Mouse (Mus musculus): Measurements from ENCODE around the gene Prkag2. TPM values are rescaled to one million over a fixed set of nuclear protein-coding genes. Genes with fewer than 3 reads are reported as not detected.
A peak's percentile ranks its signal among the peaks of the same experiment; 100 is the strongest.

Gene Prkag2
- polyA plus RNA-seq, 1 experiment from 2014 or later, result 21.7 TPM

DNA sequence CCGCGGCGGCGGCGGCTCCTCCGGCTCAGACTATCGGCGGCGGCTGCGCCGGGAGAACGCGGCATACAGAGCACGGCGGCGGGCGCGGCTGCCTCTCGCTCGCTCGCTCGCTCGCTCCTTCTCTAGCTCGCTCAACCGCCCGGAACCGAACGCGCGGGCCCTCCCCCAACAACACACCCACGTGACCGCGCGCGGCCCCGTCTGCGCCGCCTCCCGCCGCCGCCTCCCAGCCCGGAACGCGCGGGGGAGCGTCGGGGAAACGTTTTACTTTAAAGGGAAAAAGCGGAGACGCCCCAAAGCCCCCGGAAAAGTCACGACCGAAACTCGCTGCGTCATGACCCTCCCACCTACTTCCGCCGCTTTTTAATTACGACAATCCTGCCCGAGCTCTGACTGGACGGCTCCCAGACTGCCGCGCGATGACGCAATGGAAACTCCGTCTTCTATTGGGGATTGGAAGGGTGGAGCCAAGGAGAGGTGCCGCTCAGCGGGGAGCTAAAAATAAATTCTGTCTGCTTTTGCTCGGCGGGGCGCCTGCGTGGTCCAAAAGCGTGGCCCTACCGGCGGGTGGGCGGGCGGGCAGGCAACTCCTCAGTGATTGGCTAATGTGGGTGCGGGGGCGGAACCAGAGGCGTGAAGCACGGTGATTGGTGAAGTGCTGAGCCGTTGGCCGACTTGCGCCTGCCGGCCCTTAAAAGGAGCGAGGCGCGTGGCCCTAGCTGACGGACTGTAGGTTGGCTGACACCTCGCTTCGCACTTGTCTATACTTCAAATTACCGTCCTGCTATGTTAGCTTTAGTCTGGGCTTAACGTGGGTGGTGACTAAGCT is 258.0 kb downstream of the Prkag2 start, which contains the start of gene Rheb:
Gene Rheb, minus strand, starts transcription at position 351 of the 829 bp plus-strand sequence.
- Histone ChIP-seq H3K4me2 (peak within 1 kb of the TSS; percentile 70), H3K4me3 (peak within 1 kb of the TSS; percentile 96), H3K9me3 (no peaks in the 10 kb centered on the region), H3K9ac (peak within 1 kb of the TSS; percentile 93), H3K36me3 (no peaks in the 10 kb centered on the region), H3K4me1 (peaks cover 22% of the 10 kb centered on the region), H3K27me3 (no peaks in the 10 kb centered on the region), H3K27ac (peak within 1 kb of the TSS; percentile 99)
- under 1% methylated on average over 84 of the region's 92 CpGs for WGBS
- peak; percentile 96 for ATAC-seq (ENCODE audit: insufficient number of reproducible peaks, low FRiP score, low TSS enrichment, low read depth)

DNA sequence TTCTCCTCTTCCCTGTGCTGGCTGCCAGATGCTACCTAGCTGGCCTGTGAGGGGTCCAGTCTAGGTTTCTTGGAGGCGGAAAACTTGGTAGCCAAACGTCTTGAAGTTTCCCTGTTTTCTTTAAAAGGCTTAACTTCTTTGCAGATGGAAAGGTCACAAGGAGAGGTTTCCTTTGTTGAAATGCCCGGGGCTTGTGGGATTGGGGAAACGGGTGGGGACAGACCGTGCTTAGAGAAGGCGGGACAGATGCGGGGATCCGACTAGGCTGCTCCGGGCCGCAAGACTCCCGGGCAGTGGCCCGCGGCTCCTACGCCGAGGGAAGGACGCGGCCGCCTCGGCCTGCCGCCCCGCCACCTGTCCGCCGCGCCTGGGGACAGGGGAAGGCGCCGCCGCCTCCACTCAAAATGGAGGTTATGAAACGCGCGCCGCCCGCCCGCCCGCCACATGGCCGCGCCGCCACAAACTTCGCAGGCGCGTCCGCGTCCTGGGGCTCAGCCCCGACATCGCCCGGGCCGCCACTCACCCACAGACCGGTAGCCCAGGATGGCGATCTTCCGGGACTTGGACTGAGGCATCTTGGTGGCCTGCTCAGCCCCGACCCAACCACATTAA is 258.7 kb downstream of the Prkag2 start:
- Histone ChIP-seq H3K27ac (peak overlapping the region; percentile 99), H3K4me2 (peak overlapping the region; percentile 67), H3K9ac (peak overlapping the region; percentile 93), H3K27me3 (no peaks in the 10 kb centered on the region), H3K4me1 (peaks cover 24% of the 10 kb centered on the region), H3K9me3 (no peaks in the 10 kb centered on the region), H3K4me3 (peak overlapping the region; percentile 96), H3K36me3 (no peaks in the 10 kb centered on the region)
- WGBS, result 0% methylated on average over 50 of the region's 50 CpGs
- no peak for ATAC-seq (ENCODE audit: insufficient number of reproducible peaks, low FRiP score, low TSS enrichment, low read depth)

DNA sequence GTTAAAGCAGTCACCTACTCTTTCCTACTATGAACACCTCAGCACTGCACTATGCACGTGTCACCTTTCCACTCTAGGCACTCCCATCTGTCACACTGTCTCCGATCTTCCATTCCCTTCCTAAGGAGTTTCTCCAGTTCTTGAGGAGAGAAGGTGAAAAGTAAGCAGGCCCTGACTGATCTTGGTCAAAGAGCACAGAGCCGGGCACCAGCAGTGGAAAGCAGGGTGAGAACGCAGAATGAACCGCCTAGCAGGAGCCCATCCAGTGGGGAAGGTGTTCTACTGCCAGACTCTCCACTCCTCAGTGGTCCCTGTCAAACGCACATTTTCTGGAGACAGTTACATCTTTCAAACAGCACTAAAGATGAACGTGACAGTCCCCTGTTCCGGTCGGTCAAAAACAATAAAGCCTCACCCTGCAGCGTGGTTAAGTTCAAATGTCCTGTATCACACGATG is 259.4 kb downstream of the Prkag2 start:
- peak overlapping the region; percentile 99 for H3K27ac ChIP-seq
- H3K9me3 ChIP-seq, result no peaks in the 10 kb centered on the region
- H3K9ac ChIP-seq, result peak overlapping the region; percentile 93
- H3K36me3 ChIP-seq, result no peaks in the 10 kb centered on the region
- 14% methylated on average over 11 of the region's 11 CpGs for WGBS
- ATAC-seq (ENCODE audit: insufficient number of reproducible peaks, low FRiP score, low TSS enrichment, low read depth), result no peak
- H3K27me3 ChIP-seq, result no peaks in the 10 kb centered on the region
- H3K4me1 ChIP-seq, result peaks cover 24% of the 10 kb centered on the region
- H3K4me2 ChIP-seq, result peak overlapping the region; percentile 67
- H3K4me3 ChIP-seq, result peak overlapping the region; percentile 96

DNA sequence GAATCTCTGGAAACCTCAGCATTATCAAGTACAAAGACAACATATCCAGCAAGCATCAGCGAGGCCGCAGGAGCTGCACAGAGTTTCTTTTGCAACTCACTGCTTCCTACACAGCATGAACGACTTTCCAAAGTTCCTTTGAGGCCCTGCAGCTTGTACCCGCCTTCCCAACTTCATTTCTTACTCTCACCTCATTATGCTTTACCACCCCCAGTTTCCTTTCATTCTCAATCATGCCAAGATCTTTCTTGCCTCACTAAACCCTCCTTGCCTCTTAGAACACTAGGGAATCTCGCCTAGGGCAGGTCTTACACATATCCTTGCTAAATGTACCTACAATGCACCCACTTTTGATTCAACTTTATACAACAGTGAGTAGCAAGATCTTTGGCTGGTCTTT is 266.0 kb downstream of the Prkag2 start:
- 43% methylated on average over 5 of the region's 5 CpGs for WGBS
- Histone ChIP-seq H3K36me3 (no peaks in the 10 kb centered on the region), H3K27ac (peak overlapping the region; percentile 22; the same call in 1 of the 2 replicates), H3K27me3 (no peaks in the 10 kb centered on the region), H3K4me3 (no peak overlapping the region), H3K4me1 (peaks cover 12% of the 10 kb centered on the region), H3K9me3 (no peaks in the 10 kb centered on the region), H3K4me2 (no peak overlapping the region), H3K9ac (no peak overlapping the region)
- ATAC-seq (ENCODE audit: insufficient number of reproducible peaks, low FRiP score, low TSS enrichment, low read depth), result no peak

DNA sequence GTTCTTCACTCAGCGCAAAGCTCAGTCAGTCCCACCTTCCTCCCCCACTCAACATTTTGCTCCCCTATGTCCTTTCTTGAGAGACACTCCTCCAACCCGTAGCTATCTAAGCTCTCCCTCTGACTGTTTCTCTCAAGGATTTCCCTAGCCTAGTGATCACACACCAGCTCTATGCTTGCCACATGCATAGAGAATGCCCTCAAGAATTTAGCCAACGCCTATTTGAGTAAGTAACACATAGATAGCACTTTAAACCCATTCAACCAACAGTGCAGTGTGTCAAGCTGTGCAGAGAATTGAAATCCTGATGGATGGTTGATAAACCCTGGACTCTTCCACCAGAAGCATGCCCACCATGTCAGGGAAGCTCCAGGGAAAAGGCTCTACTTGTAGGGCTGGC is 268.5 kb downstream of the Prkag2 start:
- no peak overlapping the region for H3K27ac ChIP-seq
- no peaks in the 10 kb centered on the region for H3K36me3 ChIP-seq
- H3K9ac ChIP-seq, result no peak overlapping the region
- H3K9me3 ChIP-seq, result no peaks in the 10 kb centered on the region
- H3K4me2 ChIP-seq, result no peak overlapping the region
- no peak for ATAC-seq (ENCODE audit: insufficient number of reproducible peaks, low FRiP score, low TSS enrichment, low read depth)
- H3K4me3 ChIP-seq, result no peak overlapping the region
- H3K27me3 ChIP-seq, result no peaks in the 10 kb centered on the region
- peaks cover 8% of the 10 kb centered on the region for H3K4me1 ChIP-seq
- 88% methylated on average over 3 of the region's 3 CpGs for WGBS

DNA sequence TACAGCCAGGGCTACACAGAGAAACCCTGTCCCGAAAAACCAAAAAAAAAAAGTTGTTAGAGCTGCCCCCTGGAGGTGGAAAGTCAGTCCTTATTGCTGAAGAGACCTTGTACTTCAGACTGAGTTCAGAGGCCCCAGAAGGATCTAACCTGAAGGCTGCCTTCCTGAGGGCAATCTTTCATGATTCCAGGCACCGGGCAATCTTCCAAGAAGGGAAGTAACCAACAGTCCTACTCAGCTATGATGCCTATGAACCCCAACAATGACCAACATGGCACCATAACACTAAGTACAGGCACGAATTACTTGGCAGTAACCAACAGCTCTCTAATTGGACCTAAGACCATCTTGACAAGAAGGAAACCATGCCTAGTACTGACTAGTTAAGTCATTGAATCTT is 272.0 kb downstream of the Prkag2 start:
- Histone ChIP-seq H3K27ac (no peak overlapping the region), H3K9ac (no peak overlapping the region), H3K9me3 (no peaks in the 10 kb centered on the region), H3K4me2 (no peak overlapping the region), H3K4me1 (peaks cover 15% of the 10 kb centered on the region; the same call in 1 of the 2 replicates), H3K36me3 (no peaks in the 10 kb centered on the region), H3K27me3 (no peaks in the 10 kb centered on the region), H3K4me3 (no peak overlapping the region)
- ATAC-seq (ENCODE audit: insufficient number of reproducible peaks, low FRiP score, low TSS enrichment, low read depth), result no peak
- WGBS, result 90% methylated on average over 3 of the region's 3 CpGs

DNA sequence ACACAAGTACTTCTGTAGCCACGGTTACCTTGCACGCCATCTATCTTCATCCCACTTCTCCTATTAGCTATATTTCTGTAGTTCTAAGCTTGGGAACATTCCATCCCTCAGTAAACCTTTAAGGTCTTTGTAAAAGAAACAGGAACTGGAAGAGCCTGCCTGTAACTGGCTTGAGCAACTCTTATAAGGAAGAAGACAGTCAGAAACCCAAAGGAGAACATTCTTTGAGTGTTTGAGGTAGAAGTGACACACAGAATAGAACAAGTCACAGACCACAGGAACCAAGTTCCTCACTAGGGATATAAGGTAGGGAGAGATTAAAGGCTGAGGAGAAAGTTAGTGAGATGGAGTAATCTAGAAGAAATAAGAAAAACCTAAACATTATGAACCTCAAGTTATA is 273.3 kb downstream of the Prkag2 start:
- ATAC-seq (ENCODE audit: insufficient number of reproducible peaks, low FRiP score, low TSS enrichment, low read depth), result no peak

DNA sequence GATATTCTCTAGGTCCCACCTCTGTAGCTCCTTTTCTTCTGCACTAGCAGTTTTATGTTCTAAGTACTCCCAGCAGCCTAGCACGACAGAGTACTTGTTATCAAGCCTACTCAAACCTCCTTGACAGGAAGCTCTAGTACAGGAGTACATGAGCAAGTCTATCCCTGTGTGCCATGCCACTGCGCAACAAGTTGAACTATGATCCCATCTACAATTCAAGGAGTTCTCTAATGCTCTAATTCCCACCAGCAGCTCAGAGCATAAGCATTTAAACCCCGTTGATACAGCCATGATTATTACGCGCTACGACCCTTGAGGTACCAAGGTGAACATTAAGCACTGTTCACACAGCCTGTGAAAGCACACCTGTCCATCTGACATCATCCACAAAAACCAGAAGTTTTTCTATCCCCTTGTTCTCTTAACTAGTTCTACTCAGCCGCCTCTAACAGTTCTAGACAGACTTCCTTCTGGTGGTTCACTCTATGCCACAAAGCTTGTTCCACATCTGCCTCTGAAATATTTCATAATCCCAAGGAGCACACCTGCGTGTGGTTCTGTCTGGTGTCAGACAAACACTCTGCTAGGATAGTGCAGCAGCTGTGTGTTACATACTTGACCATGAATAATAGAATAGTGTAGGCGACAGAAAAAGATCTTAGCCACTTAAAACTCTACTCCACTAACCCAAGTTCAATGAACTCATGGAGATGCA is 274.2 kb downstream of the Prkag2 start:
- Histone ChIP-seq H3K4me3 (no peak overlapping the region), H3K9ac (no peak overlapping the region), H3K4me1 (peaks cover 19% of the 10 kb centered on the region), H3K9me3 (no peaks in the 10 kb centered on the region), H3K36me3 (no peaks in the 10 kb centered on the region), H3K4me2 (no peak overlapping the region), H3K27ac (no peak overlapping the region), H3K27me3 (no peaks in the 10 kb centered on the region)
- WGBS, result 74% methylated on average over 9 of the region's 9 CpGs
- ATAC-seq (ENCODE audit: insufficient number of reproducible peaks, low FRiP score, low TSS enrichment, low read depth), result no peak

More for the DNA sequence above, 273.3 kb downstream of the Prkag2 start:
- 86% methylated on average over 2 of the region's 2 CpGs for WGBS
- Histone ChIP-seq H3K27ac (no peak overlapping the region), H3K4me2 (no peak overlapping the region), H3K9me3 (no peaks in the 10 kb centered on the region), H3K4me1 (peaks cover 15% of the 10 kb centered on the region; the same call in 1 of the 2 replicates), H3K4me3 (no peak overlapping the region), H3K27me3 (no peaks in the 10 kb centered on the region), H3K36me3 (no peaks in the 10 kb centered on the region), H3K9ac (no peak overlapping the region)

DNA sequence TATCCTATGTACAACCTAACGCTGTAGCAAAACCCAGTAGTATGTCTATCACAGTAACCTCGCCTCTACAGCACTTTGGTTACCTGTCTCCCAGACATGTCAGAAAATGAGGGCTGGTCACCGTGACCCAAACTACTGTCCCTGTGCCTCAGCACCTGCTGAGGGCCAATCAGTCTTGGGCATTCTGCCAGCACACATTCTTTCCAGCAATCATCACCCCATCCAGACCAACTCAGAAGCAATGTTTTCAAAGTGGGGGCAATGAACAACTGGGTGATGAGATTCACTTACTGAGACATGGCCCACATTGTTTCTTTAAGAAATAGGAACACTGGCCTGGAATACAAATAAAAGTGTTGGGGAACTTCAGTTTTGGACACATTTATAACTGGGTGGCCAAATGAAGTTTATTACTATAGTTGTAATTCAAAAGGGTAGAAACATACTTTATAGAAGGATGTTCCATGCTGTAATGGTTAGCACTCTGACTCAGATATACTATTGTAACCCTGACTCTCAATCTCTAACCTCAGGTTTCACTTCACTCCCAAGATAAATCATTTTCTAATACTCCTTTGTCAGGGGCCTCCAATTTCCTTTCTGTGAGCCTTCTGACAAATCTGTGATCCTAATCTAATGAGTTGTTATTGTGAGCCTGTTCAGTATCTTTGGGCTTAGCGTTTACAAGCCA is 274.9 kb downstream of the Prkag2 start:
- no peak overlapping the region for H3K4me3 ChIP-seq
- H3K36me3 ChIP-seq, result no peaks in the 10 kb centered on the region
- H3K9ac ChIP-seq, result no peak overlapping the region
- H3K27me3 ChIP-seq, result no peaks in the 10 kb centered on the region
- no peak overlapping the region for H3K27ac ChIP-seq
- ATAC-seq (ENCODE audit: insufficient number of reproducible peaks, low FRiP score, low TSS enrichment, low read depth), result no peak
- no peak overlapping the region for H3K4me2 ChIP-seq
- H3K9me3 ChIP-seq, result no peaks in the 10 kb centered on the region
- 76% methylated on average over 4 of the region's 4 CpGs for WGBS
- H3K4me1 ChIP-seq, result peaks cover 21% of the 10 kb centered on the region

DNA sequence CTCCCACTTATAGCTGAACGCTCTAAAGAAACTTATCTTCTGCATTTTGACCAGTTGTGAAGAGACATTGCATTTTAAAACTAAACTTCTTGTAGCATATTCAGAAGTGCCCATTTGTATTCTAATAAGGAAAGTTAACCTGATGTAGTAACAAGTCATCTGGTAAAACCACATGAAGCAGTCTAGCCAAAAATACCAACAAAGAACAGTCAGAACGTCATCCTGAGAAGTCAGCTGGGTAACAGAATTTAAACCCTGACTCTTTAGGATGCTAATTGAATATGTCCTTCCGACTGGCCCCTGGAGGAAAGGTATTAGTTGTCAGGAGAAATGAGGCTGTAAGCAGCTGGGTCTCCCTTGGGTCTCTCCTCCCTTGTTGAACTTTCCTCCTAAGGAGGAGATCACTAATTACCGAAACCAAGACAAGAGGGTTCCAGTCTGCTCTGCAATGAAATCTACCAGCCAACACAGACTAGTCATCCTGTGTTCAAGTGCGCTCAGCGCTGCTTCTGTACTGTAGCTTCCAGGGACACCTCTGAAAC is 276.5 kb downstream of the Prkag2 start:
- H3K4me3 ChIP-seq, result no peak overlapping the region
- no peaks in the 10 kb centered on the region for H3K9me3 ChIP-seq
- no peaks in the 10 kb centered on the region for H3K36me3 ChIP-seq
- ATAC-seq (ENCODE audit: insufficient number of reproducible peaks, low FRiP score, low TSS enrichment, low read depth), result no peak
- H3K27me3 ChIP-seq, result no peaks in the 10 kb centered on the region
- no peak overlapping the region for H3K27ac ChIP-seq
- H3K9ac ChIP-seq, result no peak overlapping the region
- no peak overlapping the region for H3K4me2 ChIP-seq
- 70% methylated on average over 6 of the region's 6 CpGs for WGBS
- H3K4me1 ChIP-seq, result peaks cover 21% of the 10 kb centered on the region

DNA sequence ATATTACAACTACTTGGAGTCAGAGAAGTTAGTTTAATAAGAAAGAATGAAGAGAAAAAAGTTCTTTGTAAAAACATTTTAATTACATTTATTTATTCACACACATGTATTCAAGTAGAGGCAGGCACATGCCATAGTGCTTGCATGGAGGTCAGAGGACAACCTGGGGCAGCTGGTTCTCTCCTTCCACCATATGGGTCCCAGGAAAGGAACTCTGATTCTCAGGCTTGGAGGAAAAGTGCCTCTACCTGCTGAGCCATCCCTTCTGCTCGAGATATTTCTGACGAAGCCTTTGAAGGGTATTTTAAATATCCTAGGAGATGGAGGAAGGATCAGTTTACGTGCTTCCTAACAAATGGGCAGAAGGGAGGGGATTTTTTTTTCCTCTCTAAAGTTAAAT is 277.7 kb downstream of the Prkag2 start:
- ATAC-seq (ENCODE audit: insufficient number of reproducible peaks, low FRiP score, low TSS enrichment, low read depth), result no peak
- Histone ChIP-seq H3K27me3 (no peaks in the 10 kb centered on the region), H3K4me3 (no peak overlapping the region), H3K9me3 (no peaks in the 10 kb centered on the region), H3K9ac (no peak overlapping the region), H3K27ac (no peak overlapping the region), H3K4me1 (peaks cover 21% of the 10 kb centered on the region), H3K36me3 (no peaks in the 10 kb centered on the region; the same call in 1 of the 2 replicates), H3K4me2 (no peak overlapping the region)
- WGBS, result 63% methylated on average over 3 of the region's 3 CpGs

Data from limb, embryonic 15.5 days (tissue).